Mouse (Mus musculus): ENCODE measurements around the gene Mmp15. TPM values are rescaled to one million over a fixed set of nuclear protein-coding genes. Genes with fewer than 3 reads are reported as not detected.

Mmp15 gene
- polyA plus RNA-seq, 1 experiment from 2014 or later, result 21.1 TPM

DNA sequence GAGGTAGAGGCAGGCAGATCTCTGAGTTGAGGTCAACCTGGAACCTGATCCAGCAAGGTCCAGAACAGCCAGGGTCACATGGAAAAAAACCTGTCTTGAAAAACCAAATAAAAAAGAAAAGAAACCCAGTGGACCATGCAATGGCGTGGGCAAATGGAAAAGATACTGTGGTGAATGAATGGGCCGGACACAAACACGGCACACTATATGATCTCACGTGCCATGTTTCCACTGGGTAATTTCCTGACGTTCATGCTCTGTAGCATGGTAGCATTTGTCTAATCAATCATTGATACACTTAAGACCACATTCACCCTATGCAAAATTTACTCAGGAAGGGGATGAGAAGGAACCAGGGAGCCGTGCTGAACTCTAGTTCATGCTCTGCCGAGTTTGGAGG is 39.0 kb downstream of the Mmp15 start:
- no peaks in the 10 kb centered on the region for H3K9me3 ChIP-seq (ENCODE audit: control insufficient read depth, low read length)
- no peak for ATAC-seq (ENCODE audit: insufficient read depth, low FRiP score, low TSS enrichment)
- no peaks in the 10 kb centered on the region for H3K27me3 ChIP-seq (ENCODE audit: control insufficient read depth, insufficient read depth, low read length)
- H3K4me2 ChIP-seq (ENCODE audit: low read depth), result no peak overlapping the region
- H3K27ac ChIP-seq (ENCODE audit: low read depth, low read length), result no peak overlapping the region
- H3K4me1 ChIP-seq (ENCODE audit: control insufficient read depth, insufficient read depth, low read length), result peaks cover 3% of the 10 kb centered on the region; the same call in 1 of the 2 replicates
- 82% methylated on average over 7 of the region's 7 CpGs for WGBS
- DNase-seq (ENCODE audit: low spot score), result no peak
- no peak overlapping the region for H3K4me3 ChIP-seq (ENCODE audit: low read depth, low read length)
- H3K9ac ChIP-seq (ENCODE audit: low read length), result no peak overlapping the region
- no peaks in the 10 kb centered on the region for H3K36me3 ChIP-seq (ENCODE audit: control insufficient read depth, insufficient read depth, low read length)

DNA sequence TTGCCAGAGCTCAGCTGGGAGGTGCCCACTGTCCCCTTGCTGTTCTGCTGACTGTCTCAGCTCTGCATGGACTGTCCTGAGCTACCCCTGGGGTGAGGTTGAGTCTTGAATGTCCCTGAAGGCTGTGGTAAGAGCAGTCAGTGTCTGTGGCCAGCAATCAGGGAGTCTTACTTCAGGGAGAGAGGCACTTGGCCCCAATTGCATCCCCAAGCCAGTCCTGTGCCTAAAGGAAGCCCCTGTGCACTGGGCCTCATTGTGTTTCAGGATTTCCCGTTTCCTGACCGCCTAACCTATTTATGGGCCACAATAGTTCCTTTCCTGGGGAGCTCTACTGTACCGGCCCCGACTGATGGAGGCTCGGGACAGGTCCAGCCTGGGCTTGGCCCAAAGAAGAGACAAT is 40.5 kb downstream of the Mmp15 start:
- WGBS, result 80% methylated on average over 5 of the region's 5 CpGs
- no peak overlapping the region for H3K4me3 ChIP-seq (ENCODE audit: low read depth, low read length)
- ATAC-seq (ENCODE audit: insufficient read depth, low FRiP score, low TSS enrichment) (no peak), DNase-seq (ENCODE audit: low spot score) (no peak)
- H3K27ac ChIP-seq (ENCODE audit: low read depth, low read length), result no peak overlapping the region
- no peak overlapping the region for H3K4me2 ChIP-seq (ENCODE audit: low read depth)
- H3K4me1 ChIP-seq (ENCODE audit: control insufficient read depth, insufficient read depth, low read length), result peaks cover 10% of the 10 kb centered on the region; the same call in 1 of the 2 replicates
- no peaks in the 10 kb centered on the region for H3K27me3 ChIP-seq (ENCODE audit: control insufficient read depth, insufficient read depth, low read length)
- no peak overlapping the region for H3K9ac ChIP-seq (ENCODE audit: low read length)
- no peaks in the 10 kb centered on the region for H3K36me3 ChIP-seq (ENCODE audit: control insufficient read depth, insufficient read depth, low read length)
- H3K9me3 ChIP-seq (ENCODE audit: control insufficient read depth, low read length), result no peaks in the 10 kb centered on the region

DNA sequence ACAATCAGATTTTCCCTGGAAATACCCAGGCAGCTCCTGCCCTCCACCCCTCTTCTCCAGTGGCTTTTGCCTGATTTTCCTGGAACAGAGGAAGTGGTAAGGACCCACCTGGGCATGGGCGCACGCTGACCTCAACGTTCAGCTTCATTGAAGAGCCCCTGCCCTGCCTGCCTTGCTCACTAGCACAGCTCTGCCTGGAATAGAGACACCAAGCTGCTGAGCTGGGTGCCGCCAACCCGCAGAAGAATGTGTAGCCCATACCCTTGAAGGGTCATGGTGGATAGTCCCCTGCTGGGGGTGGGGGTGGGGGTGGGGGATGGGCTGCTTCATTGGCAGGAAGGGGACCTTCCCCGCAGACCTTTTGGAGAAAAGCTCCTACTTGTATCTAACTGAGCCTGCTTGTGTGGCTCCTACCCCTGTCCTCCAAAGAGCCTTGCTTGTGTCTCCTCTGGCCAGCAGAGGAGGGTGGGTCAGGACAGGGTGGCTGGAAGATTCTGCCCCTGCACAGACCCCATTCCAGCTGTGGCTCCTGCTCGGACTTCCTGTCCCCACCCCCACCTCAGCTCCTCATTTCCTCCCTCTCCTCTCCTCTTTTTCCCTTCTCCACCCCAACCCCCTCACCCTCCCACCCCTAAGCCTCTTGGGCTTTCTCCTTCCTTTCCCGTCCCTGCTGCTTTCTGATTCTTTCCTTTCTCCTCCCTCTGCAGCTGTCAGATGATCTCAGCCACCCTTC is 43.3 kb downstream of the Mmp15 start:
- Histone ChIP-seq H3K4me2 (ENCODE audit: low read depth) (no peak overlapping the region), H3K4me1 (ENCODE audit: control insufficient read depth, insufficient read depth, low read length) (peaks cover 10% of the 10 kb centered on the region; the same call in 1 of the 2 replicates), H3K36me3 (ENCODE audit: control insufficient read depth, insufficient read depth, low read length) (no peaks in the 10 kb centered on the region), H3K9ac (ENCODE audit: low read length) (no peak overlapping the region), H3K27me3 (ENCODE audit: control insufficient read depth, insufficient read depth, low read length) (no peaks in the 10 kb centered on the region), H3K4me3 (ENCODE audit: low read depth, low read length) (no peak overlapping the region), H3K27ac (ENCODE audit: low read depth, low read length) (no peak overlapping the region), H3K9me3 (ENCODE audit: control insufficient read depth, low read length) (no peaks in the 10 kb centered on the region)
- no peak for DNase-seq (ENCODE audit: low spot score)
- ATAC-seq (ENCODE audit: insufficient read depth, low FRiP score, low TSS enrichment), result no peak
- WGBS, result 47% methylated on average over 8 of the region's 8 CpGs

DNA sequence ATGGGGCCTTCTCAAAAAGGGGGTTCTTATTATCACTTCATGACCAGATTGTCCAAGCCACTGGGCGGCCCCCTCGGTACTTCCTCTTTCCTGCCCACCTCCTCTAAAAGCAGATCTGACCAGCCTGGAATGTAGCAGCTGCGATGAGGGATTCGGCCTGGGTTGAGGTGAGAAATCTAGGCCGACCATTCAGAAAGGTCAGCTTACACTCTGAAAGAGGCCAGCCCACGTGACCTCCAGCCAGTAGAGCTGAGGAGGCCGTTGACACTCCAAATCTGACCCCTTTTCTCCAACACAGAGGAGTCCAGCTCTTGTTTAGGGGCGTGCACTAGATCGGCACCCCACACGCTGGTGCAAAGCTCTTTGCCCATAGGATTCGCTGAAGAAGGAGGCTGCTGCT is 44.7 kb downstream of the Mmp15 start:
- H3K27ac ChIP-seq (ENCODE audit: low read depth, low read length), result no peak overlapping the region
- H3K4me3 ChIP-seq (ENCODE audit: low read depth, low read length), result no peak overlapping the region
- no peak for DNase-seq (ENCODE audit: low spot score)
- no peaks in the 10 kb centered on the region for H3K36me3 ChIP-seq (ENCODE audit: control insufficient read depth, insufficient read depth, low read length)
- H3K9ac ChIP-seq (ENCODE audit: low read length), result no peak overlapping the region
- no peak overlapping the region for H3K4me2 ChIP-seq (ENCODE audit: low read depth)
- H3K27me3 ChIP-seq (ENCODE audit: control insufficient read depth, insufficient read depth, low read length), result no peaks in the 10 kb centered on the region
- WGBS, result 68% methylated on average over 11 of the region's 11 CpGs
- peaks cover 10% of the 10 kb centered on the region; the same call in 1 of the 2 replicates for H3K4me1 ChIP-seq (ENCODE audit: control insufficient read depth, insufficient read depth, low read length)
- no peak for ATAC-seq (ENCODE audit: insufficient read depth, low FRiP score, low TSS enrichment)
- no peaks in the 10 kb centered on the region for H3K9me3 ChIP-seq (ENCODE audit: control insufficient read depth, low read length)

DNA sequence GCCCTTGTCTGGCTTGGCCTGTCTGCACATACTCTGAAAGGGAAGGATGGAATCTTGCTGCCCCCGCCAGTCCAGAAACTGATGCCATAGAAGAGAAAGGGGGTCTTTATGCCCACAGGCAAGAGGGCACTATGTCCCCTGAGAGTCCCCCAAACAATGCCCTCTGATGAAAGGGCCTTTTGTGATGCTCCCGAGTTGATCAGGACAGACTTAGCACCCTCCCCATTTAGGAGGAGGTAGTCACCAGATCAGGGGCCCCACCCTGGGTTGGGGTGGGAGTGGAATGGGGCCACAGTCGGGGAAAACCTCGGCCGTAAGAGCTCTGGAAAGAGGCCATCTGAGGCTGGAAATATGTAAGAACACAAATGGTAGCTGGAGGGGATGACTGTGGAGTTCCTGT is 45.1 kb downstream of the Mmp15 start:
- WGBS, result 56% methylated on average over 5 of the region's 5 CpGs
- peaks cover 10% of the 10 kb centered on the region; the same call in 1 of the 2 replicates for H3K4me1 ChIP-seq (ENCODE audit: control insufficient read depth, insufficient read depth, low read length)
- no peak overlapping the region for H3K9ac ChIP-seq (ENCODE audit: low read length)
- no peak overlapping the region for H3K4me2 ChIP-seq (ENCODE audit: low read depth)
- H3K27me3 ChIP-seq (ENCODE audit: control insufficient read depth, insufficient read depth, low read length), result no peaks in the 10 kb centered on the region
- ATAC-seq (ENCODE audit: insufficient read depth, low FRiP score, low TSS enrichment) (no peak), DNase-seq (ENCODE audit: low spot score) (no peak)
- H3K4me3 ChIP-seq (ENCODE audit: low read depth, low read length), result no peak overlapping the region
- H3K9me3 ChIP-seq (ENCODE audit: control insufficient read depth, low read length), result no peaks in the 10 kb centered on the region
- H3K27ac ChIP-seq (ENCODE audit: low read depth, low read length), result no peak overlapping the region
- no peaks in the 10 kb centered on the region for H3K36me3 ChIP-seq (ENCODE audit: control insufficient read depth, insufficient read depth, low read length)

DNA sequence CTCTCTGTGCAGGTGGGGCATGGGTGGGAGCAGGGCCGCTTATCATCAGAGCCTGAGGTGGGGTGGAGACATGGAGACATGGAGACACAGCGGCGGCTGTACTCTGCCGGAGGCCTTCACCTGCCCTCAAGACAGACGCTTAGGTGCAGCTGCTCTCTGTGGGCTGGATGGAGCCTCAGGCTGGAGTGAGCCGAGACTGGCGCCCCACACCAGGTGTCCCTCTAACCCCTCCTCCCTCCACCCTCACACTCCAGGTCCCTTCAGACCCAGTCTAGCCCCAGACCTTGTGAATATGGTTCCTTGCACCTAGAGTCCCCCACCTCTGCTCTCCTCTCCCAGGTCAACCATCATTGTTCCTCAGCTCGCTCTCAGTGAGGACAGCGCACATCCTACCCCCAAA is 47.1 kb downstream of the Mmp15 start:
- Histone ChIP-seq H3K27ac (ENCODE audit: low read depth, low read length) (no peak overlapping the region), H3K4me2 (ENCODE audit: low read depth) (no peak overlapping the region), H3K9me3 (ENCODE audit: control insufficient read depth, low read length) (no peaks in the 10 kb centered on the region), H3K4me3 (ENCODE audit: low read depth, low read length) (no peak overlapping the region), H3K4me1 (ENCODE audit: control insufficient read depth, insufficient read depth, low read length) (peaks cover 10% of the 10 kb centered on the region; the same call in 1 of the 2 replicates), H3K27me3 (ENCODE audit: control insufficient read depth, insufficient read depth, low read length) (no peaks in the 10 kb centered on the region), H3K9ac (ENCODE audit: low read length) (no peak overlapping the region), H3K36me3 (ENCODE audit: control insufficient read depth, insufficient read depth, low read length) (no peaks in the 10 kb centered on the region)
- ATAC-seq (ENCODE audit: insufficient read depth, low FRiP score, low TSS enrichment) (no peak), DNase-seq (ENCODE audit: low spot score) (no peak)
- WGBS, result 86% methylated on average over 9 of the region's 9 CpGs

DNA sequence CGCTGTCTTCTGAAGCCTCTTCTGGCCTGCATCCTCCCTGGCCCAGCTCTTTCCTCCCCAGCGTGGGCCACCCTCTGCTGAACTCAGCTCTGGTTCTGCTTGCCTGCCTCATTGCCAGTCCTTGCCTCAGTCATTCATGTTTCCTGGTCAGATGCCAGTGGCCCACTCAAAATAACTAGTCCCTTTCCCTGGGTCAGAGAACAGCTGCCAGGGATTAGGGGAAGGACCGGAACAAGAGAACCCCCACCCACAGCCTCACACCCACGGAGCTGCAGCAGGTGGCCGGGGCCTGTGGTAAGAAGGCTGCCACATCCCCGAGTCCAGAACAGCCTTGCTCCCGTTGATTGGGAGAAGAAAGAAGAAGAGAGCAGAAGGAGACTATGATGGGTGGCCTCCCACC is 49.0 kb downstream of the Mmp15 start:
- H3K4me2 ChIP-seq (ENCODE audit: low read depth), result no peak overlapping the region
- H3K4me1 ChIP-seq (ENCODE audit: control insufficient read depth, insufficient read depth, low read length), result 0 out of 2 replicates have a peak, but pooled peaks cover 7% of the 10 kb centered on the region
- DNase-seq (ENCODE audit: low spot score), result no peak
- H3K9me3 ChIP-seq (ENCODE audit: control insufficient read depth, low read length), result no peaks in the 10 kb centered on the region
- H3K4me3 ChIP-seq (ENCODE audit: low read depth, low read length), result no peak overlapping the region
- H3K36me3 ChIP-seq (ENCODE audit: control insufficient read depth, insufficient read depth, low read length), result no peaks in the 10 kb centered on the region
- no peaks in the 10 kb centered on the region for H3K27me3 ChIP-seq (ENCODE audit: control insufficient read depth, insufficient read depth, low read length)
- H3K9ac ChIP-seq (ENCODE audit: low read length), result no peak overlapping the region
- ATAC-seq (ENCODE audit: insufficient read depth, low FRiP score, low TSS enrichment), result no peak
- no peak overlapping the region for H3K27ac ChIP-seq (ENCODE audit: low read depth, low read length)
- 80% methylated on average over 7 of the region's 7 CpGs for WGBS

DNA sequence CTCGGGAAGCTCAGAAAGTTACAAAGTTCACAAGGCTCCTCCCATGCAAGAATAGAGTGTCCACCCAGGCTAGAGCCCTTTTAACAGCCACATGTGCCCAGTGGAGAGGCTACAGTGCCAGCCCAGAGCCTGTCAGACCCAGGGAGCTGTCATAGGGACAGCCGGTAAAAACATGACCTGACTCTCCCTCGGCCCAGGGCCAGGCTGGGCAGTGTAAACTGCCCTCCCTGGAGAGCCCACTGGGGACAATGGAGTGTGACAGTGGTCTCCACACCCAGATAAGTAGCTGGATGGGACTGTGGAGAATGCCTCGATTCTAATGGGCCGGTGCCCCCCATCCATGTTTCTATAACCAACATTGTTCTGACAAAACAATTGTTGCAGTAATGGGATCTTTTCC is 57.5 kb downstream of the Mmp15 start:
- no peaks in the 10 kb centered on the region for H3K36me3 ChIP-seq (ENCODE audit: control insufficient read depth, insufficient read depth, low read length)
- WGBS, result 85% methylated on average over 5 of the region's 5 CpGs
- no peaks in the 10 kb centered on the region for H3K9me3 ChIP-seq (ENCODE audit: control insufficient read depth, low read length)
- H3K9ac ChIP-seq (ENCODE audit: low read length), result no peak overlapping the region
- DNase-seq (ENCODE audit: low spot score), result no peak
- no peaks in the 10 kb centered on the region for H3K27me3 ChIP-seq (ENCODE audit: control insufficient read depth, insufficient read depth, low read length)
- H3K4me1 ChIP-seq (ENCODE audit: control insufficient read depth, insufficient read depth, low read length), result no peaks in the 10 kb centered on the region
- H3K4me3 ChIP-seq (ENCODE audit: low read depth, low read length), result no peak overlapping the region
- H3K4me2 ChIP-seq (ENCODE audit: low read depth), result no peak overlapping the region
- H3K27ac ChIP-seq (ENCODE audit: low read depth, low read length), result no peak overlapping the region
- ATAC-seq (ENCODE audit: insufficient read depth, low FRiP score, low TSS enrichment), result no peak

DNA sequence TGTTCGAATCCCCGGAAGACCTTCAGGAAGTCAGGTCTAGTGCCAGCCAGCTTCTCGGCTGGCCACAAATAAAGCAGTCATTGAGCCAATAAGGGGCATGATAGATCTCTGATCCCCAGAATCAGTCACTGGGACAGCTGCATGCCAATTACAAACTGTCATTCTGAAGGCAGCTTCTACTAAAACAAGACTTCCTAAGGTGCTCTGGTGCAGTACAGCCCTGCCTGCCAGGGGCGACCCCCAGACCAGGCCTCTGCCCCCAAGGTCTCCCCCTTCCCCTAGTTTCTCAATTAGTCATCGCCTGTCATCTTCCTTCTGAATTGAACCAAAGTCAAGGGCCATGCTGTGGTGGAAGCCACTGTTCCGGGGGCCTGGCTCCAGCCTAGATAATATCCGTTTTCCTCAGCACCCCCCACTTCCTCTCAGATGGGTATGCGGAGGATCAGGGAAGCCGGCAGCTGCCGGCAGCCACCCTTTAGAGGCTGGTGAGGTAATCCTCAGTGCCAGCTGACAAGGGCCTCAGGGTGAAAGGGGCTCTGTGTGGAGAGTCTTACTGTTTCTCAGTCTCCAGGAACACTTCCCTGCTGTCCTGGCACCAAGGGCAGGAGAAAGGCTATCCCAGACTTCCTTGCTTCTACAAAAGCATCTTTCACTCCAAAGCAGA is 59.4 kb downstream of the Mmp15 start:
- Histone ChIP-seq H3K27me3 (ENCODE audit: control insufficient read depth, insufficient read depth, low read length) (no peaks in the 10 kb centered on the region), H3K4me3 (ENCODE audit: low read depth, low read length) (no peak overlapping the region), H3K4me2 (ENCODE audit: low read depth) (no peak overlapping the region), H3K4me1 (ENCODE audit: control insufficient read depth, insufficient read depth, low read length) (no peaks in the 10 kb centered on the region), H3K9me3 (ENCODE audit: control insufficient read depth, low read length) (no peaks in the 10 kb centered on the region), H3K27ac (ENCODE audit: low read depth, low read length) (no peak overlapping the region), H3K36me3 (ENCODE audit: control insufficient read depth, insufficient read depth, low read length) (no peaks in the 10 kb centered on the region), H3K9ac (ENCODE audit: low read length) (no peak overlapping the region)
- DNase-seq (ENCODE audit: low spot score), result no peak
- ATAC-seq (ENCODE audit: insufficient read depth, low FRiP score, low TSS enrichment), result no peak
- 61% methylated on average over 10 of the region's 10 CpGs for WGBS

Data from neural tube, embryonic 11.5 days (tissue).